Mouse (Mus musculus): Measurements from ENCODE around the gene Gm43552.

Gm43552 gene

DNA sequence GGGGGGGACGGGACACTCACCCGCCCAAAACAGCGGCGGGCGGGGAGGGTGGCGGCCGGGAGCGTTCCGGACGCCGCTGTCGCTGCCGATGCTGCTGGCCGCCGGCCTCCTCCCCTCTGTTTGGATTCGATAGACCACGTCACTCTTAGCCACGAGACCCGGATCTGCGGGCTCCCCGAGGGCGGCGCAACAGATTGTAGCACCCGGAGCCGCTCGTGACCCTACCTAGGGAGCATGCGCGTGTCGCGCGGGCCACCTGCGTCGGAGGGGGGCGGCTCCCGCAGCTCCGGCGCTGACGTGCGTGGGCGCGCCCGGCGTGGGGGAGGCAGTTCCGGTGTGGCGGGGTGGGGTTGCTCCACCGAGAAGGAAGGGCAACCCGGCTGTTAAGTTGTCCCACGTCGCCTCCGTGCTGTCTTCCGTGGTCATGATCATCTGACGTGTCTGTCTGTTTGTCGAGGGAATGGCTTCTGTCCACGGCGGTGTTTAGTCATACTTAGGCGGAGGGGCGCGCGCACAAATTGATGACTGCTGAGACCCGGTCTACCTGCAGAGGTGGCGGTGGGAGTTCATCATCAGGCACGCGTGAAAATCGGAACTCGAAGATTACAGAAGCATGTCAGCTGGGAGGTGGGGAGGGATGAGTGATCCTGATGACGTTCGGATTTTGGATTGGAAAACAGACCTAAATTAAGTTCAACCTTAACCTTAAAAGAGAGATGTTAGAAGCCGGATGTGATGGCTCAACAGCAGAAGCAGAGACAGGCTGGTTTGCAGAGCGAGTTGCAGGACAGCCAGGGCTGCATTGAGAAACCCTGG, at the start of gene Gm43552:
TSS of gene Gm43552 (minus strand) at position 118 of the 816 bp plus-strand sequence.
- DNase-seq: peak; percentile 91 to 95

DNA sequence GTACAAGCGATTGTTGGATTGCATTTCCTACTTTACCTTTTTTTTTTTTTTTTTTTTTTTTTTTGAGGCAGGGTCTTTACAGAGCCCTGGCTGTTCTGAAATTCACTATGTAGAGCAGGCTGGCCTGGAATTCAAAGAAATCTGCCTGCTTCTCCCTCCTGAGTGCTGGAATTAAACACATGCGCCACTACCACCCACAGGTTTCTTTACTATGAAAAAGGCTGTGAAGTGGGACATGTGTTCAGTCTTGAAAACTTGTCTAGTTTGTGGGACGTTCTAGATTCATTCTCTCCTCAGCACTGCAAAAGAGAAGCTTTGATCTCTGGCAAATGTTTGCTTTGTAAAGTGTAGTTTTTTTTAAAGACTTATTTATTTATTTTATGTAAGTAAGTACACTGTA, 49.3 kb upstream of the Gm43552 start:
- no peak for DNase-seq

DNA sequence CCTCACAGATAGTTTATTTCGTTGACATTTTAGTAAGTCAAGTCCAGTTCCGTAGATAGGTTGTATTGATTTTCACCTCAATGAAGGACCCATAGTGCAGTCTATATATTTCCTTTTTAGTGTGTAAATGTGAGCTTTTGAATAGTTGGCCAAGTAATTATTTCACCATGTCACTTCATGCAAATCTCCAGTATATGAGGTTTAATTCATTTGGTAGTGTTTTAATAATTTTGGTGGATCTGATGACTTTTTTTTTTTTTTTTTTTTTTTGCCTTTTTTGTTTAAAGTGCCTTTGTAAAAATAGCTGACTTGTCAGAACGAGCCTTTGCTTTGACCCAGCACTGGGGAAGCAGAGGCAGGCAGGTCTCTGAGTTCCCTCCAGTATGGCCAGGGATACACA, 47.2 kb upstream of the Gm43552 start:
- DNase-seq: no peak

DNA sequence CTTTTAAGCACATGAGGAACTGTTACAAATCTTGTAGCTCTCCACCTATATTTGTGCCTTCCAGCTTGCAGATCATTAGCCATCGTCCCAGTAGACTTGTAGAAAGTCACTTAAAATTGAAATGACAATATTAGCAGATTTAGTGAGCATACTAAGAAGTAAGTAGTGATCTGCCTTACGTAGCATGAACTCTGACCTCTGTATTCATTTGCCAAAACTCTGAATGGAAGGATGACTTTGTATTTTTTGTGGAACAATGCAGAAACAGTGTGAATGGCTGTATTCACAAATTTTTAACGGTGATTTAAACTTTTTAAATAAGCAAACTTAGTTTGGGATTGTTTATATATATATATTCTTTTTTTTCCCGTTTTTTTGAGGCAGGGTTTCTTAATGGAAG, 46.2 kb upstream of the Gm43552 start:
- DNase-seq: no peak

DNA sequence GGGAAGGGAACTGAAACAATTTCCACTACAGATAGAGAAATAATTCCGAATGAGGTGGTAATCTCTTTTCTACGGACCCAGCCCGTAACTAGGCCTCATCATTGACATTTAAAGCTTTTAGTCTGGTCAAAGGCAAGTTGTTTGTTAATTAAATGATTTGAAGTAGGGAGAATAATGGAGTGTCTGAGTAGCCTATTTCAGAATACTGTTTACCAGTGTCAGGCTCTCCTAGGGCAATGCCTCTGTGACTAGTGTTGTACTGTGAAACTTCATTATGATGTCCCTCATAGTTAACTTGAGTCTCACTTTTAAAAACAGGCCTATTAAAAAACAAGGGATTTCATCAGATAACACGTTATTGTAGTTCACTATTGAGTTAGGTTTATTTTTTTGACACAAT, 45.5 kb upstream of the Gm43552 start:
- DNase-seq: peak in 1 of 2 experiments; percentile 15

DNA sequence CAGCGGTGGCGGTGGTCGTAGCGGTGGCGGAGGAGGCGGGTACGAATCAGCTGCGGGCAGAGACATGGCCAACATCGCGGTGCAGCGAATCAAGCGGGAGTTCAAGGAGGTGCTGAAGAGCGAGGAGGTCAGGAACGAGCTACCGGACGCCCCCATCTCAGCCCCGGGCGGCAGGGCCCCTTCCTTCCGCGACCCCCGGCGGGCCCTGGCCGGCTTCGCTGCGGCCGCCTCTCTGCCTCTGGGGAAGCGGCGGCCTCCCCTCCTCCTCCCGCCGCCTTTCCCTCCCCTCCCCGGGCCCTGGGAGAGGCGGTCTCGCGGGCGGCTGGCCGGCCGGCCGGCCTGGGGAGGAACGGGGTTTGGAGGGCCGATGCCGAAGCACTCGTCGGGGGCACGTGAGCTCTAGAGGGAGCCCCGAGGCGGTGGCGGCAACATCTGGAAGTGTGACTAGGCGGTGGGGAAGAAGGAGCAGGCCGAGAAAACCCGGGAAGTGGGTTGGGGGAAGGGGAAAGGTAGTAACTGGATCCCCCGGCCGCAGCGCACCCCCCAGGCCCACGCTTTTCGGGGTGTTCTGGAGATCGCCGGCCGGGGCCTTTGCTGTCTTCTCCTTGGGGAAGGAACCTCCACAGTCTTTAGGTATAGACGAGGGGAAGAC, 44.9 kb upstream of the Gm43552 start:
- peak in 1 of 2 experiments; percentile 69 for DNase-seq

DNA sequence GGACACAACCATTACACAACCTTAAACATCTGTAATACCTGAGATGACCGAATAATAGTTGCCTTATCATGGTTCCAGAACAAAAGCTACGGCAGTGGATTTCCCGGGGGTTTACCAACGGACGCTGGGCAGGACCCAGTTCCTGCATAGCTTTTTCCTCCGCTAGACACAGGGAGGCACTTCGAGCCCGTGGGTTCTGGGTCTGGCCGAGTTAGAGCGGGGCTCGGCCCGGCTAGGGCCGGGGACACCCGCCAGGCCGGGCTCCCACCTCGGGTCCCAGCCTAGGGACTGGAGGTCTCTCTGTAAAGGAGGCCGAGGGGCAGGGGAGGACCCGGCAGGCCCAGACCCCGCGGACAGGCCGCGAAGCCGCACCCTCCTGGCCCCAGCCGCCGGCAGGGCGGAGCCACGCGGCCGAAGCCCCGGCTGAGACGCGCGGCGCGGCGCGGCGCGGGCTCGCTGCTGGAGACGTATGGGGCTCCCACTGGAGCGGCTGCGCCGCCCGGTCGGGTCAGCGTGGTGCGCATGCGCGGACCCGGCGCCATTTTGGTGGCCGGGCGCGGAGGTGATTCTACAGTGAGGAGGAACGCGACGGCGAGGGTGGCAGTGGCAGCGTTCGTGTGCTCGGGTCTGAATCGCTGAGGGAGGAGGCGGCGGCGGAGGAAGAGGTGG, 44.3 kb upstream of the Gm43552 start, which contains the start of the genes Smim14 and Ube2k:
TSS of gene Smim14 (minus strand) at position 434 of the 669 bp plus-strand sequence.
TSS of gene Ube2k (plus strand) at position 483 of the 669 bp plus-strand sequence.
- DNase-seq: peak; percentile 96 to 97

DNA sequence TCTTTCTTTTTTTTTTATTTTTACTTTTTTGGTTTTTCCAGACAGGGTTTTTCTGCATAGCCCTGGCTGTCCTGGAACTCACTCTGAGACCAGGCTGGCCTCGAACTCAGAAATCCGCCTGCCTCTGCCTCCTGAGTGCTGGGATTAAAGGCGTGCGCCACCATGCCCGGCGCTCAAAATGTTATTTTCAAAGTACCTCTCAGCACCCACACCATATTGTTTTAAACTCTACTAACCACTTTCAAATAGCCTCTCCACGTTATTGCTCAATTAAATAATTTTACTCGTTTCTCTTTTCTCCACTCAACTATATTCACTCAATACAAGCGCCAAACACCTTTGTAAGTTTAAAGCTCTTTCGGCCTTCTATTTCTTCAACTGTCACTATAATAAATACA, 43.4 kb upstream of the Gm43552 start:
- DNase-seq: peak in 1 of 2 experiments; percentile 5

DNA sequence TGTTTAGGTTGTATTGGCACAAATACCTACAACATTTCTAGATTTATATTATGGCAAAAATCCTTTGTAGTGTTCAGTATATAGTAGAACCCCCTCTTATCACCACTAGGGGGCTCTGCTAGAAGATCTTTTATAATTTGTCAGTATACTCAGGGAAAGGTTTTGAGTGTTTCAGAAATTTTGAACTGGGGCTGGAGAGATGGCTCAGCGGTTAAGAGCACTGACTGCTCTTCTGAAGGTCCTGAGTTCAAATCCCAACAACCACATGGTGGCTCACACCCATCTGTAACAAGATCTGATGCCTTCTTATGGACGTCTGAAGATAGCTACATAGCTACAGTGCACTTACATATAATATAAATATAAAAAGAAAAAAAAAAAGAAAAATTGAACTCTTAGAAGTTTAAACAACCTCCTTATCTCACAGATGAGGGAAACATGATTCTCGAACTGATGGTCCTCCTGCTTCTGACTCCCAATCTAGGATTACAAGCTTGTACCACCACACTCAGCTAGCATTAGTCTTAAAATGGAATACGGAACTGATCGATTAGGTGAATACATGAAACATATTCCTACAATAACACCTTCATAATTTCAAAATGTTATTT, 42.9 kb upstream of the Gm43552 start:
- DNase-seq: peak; percentile 32 to 65

DNA sequence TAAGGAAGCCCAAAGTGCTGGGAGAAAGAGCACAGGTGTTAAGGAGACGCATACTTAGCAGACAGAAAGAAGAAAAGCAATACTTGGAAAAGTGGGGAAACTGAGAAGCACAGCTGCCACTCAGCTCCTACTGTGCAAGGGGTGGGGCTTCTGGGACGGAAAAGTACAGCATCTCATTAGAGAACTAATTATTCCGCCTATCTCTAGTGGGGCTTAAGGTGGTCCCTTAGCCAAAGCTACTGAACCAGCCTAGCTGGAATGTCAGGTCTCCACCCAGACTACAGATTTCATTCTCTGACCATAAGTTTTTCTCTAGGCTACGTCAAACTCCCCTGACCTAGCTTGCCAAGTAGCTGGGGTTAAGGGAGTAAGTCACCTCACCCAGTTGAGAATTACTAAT, 41.9 kb upstream of the Gm43552 start:
- no peak for DNase-seq

DNA sequence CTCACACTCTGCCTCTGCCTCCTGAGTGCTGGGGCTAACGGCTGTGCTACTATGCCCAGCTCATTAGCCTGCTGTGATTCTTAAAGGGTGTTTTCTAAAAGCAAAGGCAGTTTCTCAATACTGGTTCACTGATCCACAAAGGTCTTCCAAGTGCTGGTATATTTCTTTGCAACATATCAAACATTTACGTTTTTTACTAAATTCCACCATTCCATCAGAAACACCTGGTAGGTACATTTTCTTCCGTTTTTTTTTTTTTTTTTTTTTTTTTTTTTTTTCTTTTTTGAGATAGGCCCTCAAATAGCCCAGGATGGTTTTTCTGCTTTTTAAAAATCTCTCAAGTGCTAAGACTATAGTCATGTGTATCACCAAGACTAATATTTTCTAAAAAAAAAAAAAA, 38.6 kb upstream of the Gm43552 start:
- DNase-seq: no peak

DNA sequence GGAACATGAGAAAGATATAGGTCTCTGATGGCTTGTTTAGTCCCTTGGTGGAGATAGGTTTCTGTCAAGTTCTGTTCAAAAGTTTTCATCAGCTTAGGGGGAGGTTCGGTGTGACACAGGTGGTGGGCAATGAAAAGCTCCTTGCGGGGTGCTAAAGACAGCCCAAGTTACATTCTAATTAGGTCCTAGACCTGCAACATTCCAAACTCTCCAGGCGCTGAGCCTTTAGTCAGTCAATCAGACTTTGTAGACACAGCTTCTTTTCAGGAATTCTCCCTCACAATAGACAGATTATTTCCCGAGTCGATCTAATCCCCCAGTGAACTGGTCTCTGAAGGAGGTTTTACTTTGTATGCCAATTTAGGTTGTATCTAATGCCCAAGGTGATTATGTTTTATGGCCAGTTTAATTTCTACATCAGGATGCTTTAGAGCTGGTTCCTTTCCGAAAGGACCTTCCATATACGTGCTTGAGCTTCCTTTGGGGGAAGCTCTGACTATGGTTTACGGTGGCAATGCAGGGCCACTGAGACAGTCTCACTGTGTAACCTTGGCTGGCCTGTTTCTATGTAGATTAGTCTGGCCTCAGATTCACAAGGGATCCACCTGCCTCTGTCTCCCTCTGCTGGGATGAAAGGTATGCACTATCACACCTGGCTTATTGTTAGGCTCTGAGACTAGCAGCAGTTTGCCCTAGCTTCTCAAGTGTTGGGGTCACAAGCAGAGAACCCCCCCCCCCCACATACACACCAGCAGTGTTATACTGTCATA, 33.2 kb upstream of the Gm43552 start:
- DNase-seq: peak; percentile 12 to 15

DNA sequence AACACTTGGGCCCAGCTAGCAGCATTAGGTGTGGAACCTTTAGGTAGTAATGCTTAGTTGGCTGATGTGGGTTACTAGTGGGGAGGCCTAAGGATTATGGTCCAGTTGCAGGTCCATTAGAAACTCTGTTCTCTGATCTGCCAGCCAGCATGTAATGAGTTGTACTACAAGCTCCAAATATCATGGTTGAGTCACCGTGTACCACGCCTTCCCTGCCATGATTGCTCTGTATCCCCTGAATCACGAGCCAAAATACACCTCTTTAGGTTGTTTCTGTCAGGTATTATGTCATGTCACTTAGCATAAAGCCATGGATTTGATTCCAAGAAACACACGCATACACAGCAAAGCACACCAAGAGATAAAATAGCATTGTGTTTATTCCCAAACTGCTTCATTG, 32.2 kb upstream of the Gm43552 start:
- DNase-seq: no peak

DNA sequence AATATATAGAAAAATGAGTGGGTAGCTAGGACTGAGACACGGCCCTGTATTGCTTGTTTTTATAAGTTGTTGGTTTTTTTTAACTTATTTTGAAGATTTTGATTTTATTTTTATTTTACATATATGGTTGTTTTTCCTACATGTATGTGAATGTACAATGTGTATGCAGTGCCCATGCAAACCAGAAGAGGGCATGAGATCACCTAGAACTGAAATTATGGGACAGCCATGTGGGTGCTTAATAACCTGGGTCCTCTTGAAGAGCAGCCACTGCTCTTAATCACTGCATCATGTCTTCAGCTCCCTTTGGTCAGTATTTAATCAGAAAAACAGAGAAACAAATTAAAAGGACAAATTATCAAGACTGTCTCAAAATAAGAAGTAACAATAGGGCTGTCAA, 29.2 kb upstream of the Gm43552 start:
- peak; percentile 17 to 29 for DNase-seq

DNA sequence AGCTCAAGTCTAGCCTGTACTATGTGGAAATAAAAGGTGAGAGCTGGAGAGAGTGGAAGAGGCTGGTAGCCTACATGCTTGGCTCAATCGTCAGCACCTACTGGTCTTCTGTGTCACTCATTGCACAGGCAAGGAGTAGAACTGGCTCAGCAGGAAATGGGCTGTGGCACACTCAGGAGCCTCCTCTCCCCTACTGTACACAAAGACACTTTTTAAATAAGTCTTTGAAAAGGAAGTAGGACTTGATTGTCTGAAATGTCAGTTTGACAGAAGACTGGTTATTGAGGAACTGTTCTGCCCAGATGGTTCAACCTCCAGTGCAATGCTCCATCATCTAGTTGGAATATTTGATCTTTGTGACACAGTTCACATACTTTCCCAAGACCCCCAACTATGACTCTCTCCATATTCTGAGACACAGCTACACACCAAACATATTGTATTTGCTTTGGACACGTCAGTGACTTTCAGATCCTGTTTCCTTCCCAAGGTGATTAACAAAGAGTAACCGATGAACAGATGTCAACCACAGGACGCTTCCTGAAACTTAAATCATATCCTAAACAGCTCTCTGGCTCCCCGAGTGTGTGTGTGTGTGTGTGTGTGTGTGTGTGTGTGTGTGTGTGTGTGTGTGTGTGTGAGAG, 22.1 kb upstream of the Gm43552 start:
- no peak for DNase-seq

DNA sequence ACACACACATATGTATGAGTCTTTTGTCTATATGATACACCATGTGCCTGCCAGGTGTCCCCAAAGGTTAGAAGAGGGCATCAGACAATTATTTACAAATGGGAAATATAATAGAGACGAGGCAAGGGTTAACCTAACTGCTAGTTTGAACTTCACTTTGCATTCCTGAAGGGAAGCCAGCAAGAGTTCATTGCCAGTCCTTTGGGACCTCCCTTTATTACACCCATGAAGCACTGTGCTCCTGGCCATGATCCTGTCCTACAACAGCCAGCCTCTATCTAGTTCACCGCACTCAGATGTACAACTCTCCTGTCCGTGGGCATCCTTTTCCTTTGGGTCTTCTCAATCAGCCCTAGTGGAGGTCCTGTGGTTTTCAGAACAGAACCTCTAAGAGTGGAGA, 20.9 kb upstream of the Gm43552 start:
- DNase-seq: no peak

DNA sequence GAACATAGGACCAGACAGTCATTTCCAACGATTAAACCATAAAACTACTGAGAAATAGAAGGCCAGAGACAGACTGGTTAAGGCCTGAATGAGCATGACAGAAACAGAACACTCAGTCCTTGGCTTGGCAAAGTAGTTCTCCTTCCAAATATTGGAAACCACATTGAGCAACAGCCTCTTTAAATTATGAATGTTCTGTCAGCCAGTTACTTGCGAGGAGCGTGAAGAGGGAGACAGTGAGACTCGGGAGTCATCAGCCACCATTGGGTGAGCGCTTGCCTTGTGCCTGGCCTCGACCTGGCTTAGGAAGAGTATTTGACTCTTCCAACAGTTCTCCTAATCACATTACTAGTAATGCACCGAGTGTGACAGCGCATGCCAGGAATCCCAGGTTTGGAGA, 15.8 kb upstream of the Gm43552 start:
- no peak for DNase-seq

DNA sequence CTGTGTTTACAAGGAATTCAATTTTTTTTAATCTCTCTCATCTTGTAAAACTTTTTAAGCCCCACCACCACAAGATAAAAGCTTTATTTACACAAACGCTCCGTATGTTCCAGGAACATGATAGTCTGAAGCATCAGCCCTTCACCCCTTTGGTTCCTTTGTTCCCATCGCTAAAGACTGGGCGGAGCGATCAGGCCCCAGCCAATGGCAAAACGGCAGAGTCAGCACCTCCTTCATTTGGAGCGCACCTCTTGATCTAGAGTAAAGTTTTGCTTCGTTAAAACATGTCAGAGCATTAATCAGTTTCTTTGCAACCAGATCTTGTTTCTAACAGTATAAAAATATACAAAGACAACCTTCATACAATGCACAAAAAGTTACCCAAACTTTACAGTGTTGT, 13.2 kb upstream of the Gm43552 start:
- peak; percentile 44 to 62 for DNase-seq

DNA sequence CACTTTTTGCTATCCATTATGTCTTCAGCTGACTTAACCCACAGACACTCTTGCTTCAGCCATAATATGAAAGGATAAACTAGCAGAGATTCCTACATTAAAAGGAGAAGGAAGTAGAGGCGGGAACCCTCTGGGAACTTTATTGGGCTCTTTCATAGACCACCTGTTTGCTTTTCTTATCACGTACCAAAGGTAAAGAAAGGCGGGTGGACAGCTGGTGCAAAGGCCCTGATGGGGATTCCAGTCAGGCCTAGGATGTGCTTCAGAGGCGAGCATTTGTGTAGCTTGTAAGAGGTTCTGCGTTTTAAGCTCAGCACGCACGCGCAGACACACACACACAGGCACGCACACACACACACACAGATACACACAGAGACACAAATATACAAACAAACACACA, 8.8 kb upstream of the Gm43552 start:
- DNase-seq: no peak

DNA sequence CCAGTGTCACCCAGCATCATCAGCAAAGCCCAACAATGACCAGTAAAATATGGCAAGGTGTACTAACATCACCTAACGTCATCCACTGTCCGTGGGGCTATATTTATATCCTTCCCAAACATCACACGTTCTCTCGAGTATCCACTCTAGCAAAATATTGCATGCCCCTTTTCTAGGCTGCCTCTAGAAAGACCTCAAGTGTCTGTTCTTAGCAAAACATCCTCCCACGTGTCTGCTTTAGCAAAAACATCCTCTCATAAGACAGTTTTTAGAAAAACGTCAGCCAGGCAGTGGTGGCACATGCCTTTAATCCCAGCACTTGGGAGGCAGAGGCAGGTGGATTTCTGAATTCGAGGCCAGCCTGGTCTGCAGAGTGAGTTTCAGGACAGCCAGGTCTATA, 7.6 kb upstream of the Gm43552 start:
- DNase-seq: no peak

DNA sequence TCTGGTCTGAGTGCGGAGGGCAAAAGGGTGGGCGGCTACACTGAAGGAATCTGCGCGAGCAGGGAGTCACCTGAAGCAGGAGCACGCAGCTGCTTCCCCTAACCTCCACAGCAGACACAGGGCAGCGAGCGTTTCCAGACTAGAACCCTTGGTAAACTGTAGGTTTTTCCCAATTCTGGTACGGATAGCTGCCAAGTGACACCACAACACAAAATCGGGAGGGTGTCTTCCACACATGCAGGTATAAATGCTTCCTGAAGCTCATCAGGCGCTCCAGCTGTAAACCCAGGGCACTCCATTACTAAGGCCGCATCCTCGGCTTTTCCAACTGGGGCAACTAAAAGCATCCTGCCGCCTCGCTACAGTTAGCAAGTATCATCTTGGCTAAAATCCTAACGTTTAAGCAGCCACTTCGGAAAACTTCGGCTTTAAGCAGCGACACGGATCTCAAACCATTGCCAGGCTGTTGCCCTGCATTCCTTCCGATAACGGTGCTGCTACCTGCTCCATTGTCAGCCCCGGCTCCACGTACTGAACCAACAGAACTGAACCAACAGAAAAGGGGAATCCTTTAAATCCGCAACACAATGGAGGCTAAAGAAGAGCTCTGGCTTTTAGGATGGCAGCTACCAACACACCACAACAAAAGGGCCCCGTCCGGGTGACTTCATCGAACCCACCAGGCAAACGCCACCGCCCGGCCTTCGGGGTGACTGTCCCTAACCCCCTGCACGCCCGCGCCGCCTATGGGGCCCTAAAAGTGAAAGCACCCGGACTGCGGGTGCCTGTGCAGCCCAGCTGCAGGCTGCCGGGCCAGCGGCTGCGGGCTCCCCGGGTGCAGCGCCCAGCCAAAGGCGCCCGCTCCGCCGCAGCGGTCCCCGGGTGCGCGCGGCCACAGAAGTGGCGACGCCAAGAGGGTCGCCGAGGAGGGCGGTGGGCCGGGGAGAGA, 592 bp downstream of the Gm43552 start:
- DNase-seq: peak; percentile 79 to 80

Measured in cerebellum, postnatal 10 days (tissue).